Mouse (Mus musculus) adrenal gland, postnatal 10 days (tissue): Measurements from ENCODE around the gene Mfsd4b5. TPM values are rescaled to one million over a fixed set of nuclear protein-coding genes. Genes with fewer than 3 reads are reported as not detected.
"Not testable (repeated sequence)": the region's sequence is repeated elsewhere in the genome, so short reads cannot be mapped to it uniquely, and the experiment has no call there.

Experiments
- DNase-seq: peaks from one replicate; pipeline ENCODE4 v3.0.0; 2021; ENCODE audit warnings: mixed read lengths
- total RNA-seq, 2 experiments: library from RNA; stranded (reverse); gene quantifications; 2 replicates each; pipeline ENCODE4 v1.2.3; 2021

The Mfsd4b5 gene
- total RNA-seq, 2 experiments from 2014 or later, result 0.90 to 1.2 TPM

DNA sequence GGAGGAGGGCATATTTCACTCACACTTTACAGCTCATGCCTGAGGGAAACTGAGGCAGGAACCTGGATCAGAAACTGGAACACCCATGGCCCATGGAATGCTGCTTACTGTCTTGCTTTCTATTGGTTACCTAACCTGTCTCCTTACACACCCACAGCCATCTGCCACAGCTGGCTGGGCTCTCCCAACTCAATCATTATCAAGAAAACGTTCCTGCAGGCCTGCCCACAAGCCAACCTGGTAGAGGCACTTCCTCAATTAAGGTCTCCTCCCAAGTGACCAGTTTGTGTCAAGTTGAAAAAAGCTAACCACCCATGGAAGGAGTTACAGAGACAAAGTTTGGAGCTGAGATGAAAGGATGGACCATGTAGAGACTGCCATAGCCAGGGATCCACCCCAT is 24.5 kb downstream of the Mfsd4b5 start:
- no peak for DNase-seq

DNA sequence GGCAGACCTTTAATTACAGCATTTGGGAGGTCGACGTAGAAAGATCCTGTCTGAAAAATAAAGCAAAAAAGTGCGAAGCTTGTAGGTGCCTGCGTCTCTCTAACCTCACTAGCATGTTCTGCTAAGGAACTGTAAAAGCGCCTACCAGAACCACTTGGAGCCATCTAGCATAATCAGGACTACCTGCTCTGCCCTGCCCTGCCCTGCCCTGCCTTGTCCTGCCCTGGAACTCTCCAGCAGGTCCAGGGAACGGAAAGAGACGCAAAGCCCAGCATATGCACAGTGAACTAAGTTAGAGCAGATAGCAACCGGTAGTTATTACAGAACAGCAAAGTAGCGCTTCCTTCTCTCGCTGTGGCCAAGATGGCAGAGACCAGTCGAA is 26.0 kb downstream of the Mfsd4b5 start:
- DNase-seq, result no peak

DNA sequence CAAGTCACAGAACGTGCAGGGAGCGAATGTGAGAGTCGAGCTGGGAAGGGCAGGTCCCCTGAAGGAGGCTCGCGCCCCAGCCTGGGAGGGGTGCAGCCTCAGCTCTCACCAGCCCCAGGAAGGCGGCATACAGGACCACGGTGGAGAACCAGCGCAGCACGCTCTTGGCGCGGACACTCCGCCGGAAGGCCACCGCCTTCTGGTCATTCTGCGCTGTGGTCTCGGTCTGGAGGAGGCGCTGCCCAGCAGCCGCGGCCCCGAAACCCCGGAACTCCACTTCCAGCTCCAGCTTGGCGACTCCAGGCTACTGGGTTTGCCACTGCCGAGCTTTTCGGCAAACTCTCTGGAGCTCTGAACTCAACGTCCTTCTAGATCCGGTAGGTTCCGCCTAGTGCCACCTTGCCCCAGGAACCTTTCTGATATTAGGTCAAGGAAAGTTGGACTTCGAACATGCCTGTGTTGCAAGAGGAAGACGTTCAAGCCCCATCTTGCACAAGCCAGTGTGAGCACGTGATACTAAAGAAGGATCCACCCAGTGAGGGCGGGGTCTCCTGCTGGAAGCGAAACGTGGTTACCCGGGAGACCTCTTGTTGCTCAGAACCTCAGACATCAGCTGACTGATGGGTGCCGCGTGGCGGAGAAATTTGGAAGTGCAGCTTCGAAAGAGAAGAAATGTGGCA is 26.5 kb downstream of the Mfsd4b5 start, which contains the start of gene Mfsd4b3:
Gene Mfsd4b3 (minus strand): TSS at position 393 of the 680 bp plus-strand sequence.
- peak; percentile 96 for DNase-seq

DNA sequence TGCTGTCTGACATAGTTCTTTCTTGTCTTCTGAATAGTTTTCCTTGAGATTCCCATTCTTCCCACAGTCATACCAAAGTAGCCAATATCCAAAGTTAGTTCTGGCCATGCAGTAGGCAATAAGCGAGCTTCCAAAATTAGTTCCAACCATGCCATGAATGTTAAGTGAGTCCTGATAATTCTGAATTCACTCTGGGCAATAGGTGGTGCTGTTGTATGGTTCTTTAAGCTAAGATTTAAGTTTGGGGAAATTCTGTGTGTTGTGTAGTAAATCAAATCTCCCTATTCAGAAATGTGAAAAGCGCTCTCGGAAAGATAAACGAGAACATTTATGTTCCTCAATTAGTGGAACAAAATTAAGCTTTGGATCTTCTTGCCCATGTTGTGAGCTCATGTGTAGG is 28.2 kb downstream of the Mfsd4b5 start:
- DNase-seq, result no peak

DNA sequence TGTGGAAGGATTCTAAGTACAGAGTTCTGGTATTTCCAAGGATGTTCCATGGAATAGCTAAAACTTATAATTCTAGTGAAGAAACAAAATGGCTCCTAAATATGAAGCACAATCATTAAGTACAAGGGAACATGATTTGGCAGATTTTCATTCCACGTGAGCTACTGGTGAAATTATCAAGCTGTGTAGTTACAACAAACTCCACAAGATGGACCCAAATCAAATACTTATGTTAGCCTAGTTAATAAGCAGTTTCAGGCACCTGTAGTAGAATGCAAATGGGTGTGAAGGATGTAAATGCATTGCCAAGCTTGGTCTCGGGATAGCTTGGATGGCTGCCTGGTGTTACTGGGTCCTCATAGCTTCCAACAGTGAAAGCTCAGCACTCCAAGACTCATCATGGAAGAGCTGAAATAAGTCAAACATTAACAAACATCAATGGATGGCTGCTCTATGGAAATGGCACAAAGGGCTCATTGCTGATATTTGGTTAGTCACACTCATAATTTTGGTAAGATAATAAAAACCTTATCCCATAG is 30.0 kb downstream of the Mfsd4b5 start:
- no peak for DNase-seq

DNA sequence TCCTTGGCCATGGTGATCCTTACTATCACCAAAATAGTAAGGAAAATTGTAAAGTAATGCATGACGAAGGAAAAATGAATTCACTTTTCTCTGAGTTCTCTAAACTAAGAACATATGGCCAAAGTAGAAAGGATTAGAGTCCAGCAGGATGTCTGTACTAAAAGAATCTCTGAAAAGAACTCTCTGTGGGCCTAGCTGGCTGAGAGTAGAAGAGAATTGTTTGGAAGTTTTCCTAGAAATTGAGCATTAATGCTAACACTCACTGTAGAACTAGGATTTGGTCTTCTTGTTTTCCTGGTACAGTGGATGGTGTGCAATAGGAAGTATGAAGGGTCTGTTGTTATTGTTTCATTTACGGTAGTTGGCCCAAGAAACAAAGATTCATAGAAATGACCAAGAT is 31.3 kb downstream of the Mfsd4b5 start:
- DNase-seq, result no peak

DNA sequence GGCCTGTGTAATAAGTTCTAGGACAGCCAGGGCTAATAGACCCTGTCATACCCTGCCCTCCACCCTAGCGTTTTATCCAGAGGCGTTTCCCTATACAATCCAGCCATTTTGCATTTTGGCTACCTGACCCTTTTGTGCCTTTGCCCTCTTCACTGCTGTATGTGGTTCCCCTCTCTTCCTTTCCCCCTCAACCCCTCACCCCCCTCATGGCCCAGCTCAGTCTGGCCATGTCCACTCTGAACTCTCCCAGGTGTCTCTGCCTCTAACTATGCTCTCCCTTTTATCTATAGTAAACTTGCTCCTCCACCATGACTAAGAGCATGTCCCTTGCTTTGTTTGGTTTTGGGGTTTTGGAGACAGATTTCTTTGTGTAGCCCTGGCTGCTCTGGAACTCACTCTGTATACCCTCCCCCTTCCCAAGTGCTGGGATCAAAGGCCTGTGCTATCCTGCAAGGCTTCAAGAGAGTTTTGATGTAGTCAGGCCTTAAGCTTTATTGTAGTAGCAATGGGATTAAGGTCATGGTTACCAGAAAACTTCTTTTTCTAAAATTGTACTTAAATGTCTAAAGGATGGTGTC is 37.0 kb downstream of the Mfsd4b5 start:
- DNase-seq, result no peak

DNA sequence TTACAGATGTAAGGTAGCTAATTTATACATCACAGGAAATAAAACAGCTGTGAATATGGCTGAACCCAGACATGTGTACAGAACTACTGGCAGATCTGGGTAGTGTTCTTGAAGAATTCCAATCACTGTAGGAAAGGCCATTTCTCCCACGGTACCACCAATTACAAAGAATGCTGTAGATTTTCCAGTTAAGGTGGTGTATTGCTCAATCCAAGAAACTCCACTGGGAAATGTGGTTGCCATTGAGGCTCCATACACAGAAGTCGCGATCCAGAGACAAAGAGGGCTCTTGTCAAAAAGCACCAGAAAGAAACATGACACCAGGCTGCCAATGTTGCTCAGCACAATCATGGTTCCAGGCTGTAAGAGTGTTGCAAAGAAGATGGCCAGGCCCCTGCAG is 39.3 kb downstream of the Mfsd4b5 start:
- DNase-seq, result not testable (repeated sequence)

DNA sequence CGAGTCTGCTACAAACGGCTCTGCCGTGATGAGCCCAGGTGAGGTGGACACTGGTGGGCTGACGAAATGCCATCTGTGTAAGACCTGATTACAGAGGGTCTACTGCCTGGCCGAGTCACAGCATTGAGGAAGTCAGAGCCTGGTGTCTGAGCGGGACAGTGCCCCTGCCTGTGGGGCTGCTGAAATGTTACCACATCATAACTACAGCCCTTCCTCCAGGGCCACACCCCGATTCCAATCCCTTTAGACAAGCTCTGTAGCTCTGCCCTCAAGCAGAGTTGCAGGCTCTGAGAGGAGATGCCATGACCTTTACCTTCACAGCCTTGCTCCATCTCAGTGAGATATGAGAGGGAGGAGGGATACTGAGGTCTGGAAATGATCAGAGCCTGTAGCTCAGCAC is 49.9 kb downstream of the Mfsd4b5 start:
- no peak for DNase-seq

DNA sequence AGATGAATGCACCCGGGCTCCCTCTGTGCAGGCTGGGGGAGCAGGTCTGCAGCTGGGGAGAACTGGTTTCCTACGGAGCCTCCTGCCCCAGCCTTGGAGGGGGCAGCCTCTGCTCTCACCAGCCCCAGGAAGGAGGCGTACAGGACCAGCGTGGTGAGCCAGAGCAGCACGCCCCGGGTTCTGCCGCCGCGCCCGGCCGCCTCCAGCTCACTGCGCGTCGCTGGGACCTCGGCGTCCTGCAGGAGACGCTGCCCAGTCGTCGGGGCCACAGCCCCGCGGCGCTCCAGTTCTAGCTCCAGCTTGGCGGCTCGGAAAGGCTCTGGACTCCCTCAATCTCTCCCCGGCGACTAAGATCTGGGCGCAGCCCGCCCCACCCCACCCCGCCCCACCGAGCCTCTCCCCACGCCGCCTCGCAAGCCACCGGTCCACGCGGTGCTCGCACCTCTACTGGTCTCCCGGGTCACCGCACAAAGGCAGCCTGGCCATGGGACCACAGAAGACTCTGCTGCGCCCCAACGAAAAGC is 59.8 kb downstream of the Mfsd4b5 start, which contains the start of gene Mfsd4b2:
Gene Mfsd4b2 (minus strand): TSS at position 308 of the 524 bp plus-strand sequence.
- DNase-seq, result peak; percentile 57

DNA sequence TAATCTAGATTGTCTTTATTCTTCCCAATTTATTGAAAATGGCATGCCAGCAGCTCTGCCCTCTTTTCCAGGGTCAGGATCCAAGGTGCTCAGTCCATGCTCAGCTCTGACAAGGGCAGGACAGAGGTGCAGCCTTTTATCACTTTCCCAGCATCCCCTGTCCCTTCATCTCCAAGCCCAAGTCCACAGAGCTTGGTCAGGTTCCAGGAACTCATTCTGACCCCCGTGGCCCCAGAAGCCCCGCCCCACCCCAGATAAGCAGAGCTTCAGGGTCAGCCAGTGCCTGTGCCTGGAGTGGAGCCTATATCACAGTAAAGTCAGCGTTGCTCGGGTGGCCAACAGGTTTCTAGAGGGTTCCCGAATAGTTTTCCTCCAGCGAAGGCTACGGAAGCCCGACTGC is 61.9 kb downstream of the Mfsd4b5 start:
- peak; percentile 16 for DNase-seq

DNA sequence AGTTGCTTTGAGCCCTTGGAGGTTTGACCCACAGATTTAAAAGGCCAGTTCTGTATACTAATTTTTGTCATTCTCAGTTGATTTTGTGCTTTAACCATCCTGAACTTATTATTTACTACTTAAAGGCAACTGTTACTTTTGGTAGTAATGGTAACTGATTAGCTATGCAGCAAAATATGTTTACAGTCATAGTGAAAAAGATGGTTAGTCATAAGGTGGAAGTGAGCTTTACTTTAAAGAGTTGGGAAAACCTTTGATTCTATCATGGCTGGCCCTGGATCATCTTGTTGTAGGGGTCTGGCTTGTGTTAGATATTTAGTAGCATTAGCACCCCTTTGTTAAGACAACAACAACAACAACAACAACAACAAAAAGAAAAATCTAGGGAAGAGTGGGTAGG is 73.8 kb downstream of the Mfsd4b5 start:
- DNase-seq, result no peak

DNA sequence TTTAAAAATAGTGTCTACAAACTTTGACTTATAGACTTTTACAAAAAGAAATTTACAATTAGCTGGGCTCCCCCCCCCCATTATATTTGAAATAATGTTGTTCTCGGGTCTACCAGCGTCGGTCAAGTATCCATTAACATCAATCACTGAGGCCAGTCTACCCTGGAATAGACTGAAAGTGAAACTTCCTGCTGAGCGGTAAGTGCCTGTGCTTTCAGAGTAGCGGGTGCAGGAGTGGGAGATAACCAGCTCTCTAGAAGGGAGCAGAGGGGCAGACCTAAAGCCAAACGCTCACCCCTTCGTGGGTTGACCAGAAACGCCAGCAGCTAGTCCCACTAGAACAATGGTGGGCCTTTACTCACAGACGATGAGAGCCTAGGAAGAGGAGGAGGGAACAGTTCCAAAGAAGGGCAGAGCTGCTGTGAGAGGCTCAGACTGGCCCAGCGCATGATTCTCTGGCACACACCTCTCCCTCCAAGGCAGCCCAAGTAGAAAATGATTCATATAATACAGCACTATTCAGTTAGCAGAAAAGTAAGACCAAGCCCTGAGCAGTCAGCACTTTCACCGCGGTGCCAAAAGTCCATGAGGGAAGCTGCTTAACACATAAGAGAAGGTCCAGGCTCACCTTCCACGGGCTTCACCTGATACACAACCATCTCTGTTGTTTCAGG is 77.5 kb downstream of the Mfsd4b5 start:
- no peak for DNase-seq

Other genes starting within 250 kb of the Mfsd4b5 start
- 1 to 10 TPM; 6.5 to 9.3 TPM for gene Mfsd4b4, start 87.4 kb downstream of the Mfsd4b5 start, total RNA-seq
- gene Mfsd4b2, start 59.7 kb downstream of the Mfsd4b5 start, total RNA-seq, result under 1 TPM; 0.27 to 0.33 TPM
- gene Mfsd4b3, start 26.5 kb downstream of the Mfsd4b5 start, total RNA-seq, result 1 to 10 TPM; 4.5 to 6.2 TPM
- 1 to 10 TPM; 6.4 to 7.4 TPM for gene Mfsd4b1, start 38.6 kb upstream of the Mfsd4b5 start, total RNA-seq
- gene Slc16a10, start 155.6 kb upstream of the Mfsd4b5 start, total RNA-seq, result 10 to 100 TPM; 17.0 to 18.4 TPM